Mouse (Mus musculus) telencephalon, adult 2 months (tissue): ENCODE measurements around the gene Gm5965.
"Not testable (repeated sequence)": the region's sequence is repeated elsewhere in the genome, so short reads cannot be mapped to it uniquely, and the experiment has no call there.

Experiments used
- DNase-seq: peaks from one replicate; pipeline ENCODE4 v3.0.0-alpha.2; 2011; ENCODE audit warnings: low read depth, low spot score

The Gm5965 gene

GRCm38 (mm10) chr16:88777596-88777995 is at the start of gene Gm5965:
Gm5965 (plus strand) TSS chr16:88777896.
- DNase-seq = no peak

- DNase-seq = no peak
Measured at GRCm38 (mm10) chr16:88728812-88729275, 48.9 kb upstream of the Gm5965 start, which contains the start of gene Krtap13-1. Krtap13-1 (plus strand) TSS chr16:88728862.

- no peak for DNase-seq
Measured at GRCm38 (mm10) chr16:88735391-88735790, 42.3 kb upstream of the Gm5965 start.

- no peak for DNase-seq
Measured at GRCm38 (mm10) chr16:88744750-88745340, 32.9 kb upstream of the Gm5965 start.

- no peak for DNase-seq
Measured at GRCm38 (mm10) chr16:88747943-88748342, 29.8 kb upstream of the Gm5965 start.

GRCm38 (mm10) chr16:88751535-88751934 is 26.2 kb upstream of the Gm5965 start, which contains the start of gene Krtap13:
Krtap13 (minus strand) TSS chr16:88751635.
- not testable (repeated sequence) for DNase-seq

- not testable (repeated sequence) for DNase-seq
Measured at GRCm38 (mm10) chr16:88758547-88758946, 19.1 kb upstream of the Gm5965 start, which contains the start of gene 2310034C09Rik. 2310034C09Rik (plus strand) TSS chr16:88758847.

GRCm38 (mm10) chr16:88774106-88774505 is 3.6 kb upstream of the Gm5965 start, which contains the start of gene 2310057N15Rik:
2310057N15Rik (minus strand) TSS chr16:88774206.
- no peak for DNase-seq

GRCm38 (mm10) chr16:88786786-88787185 is 9.1 kb downstream of the Gm5965 start:
- DNase-seq = no peak

- no peak for DNase-seq
Measured at GRCm38 (mm10) chr16:88811827-88812226, 34.1 kb downstream of the Gm5965 start, which contains the start of gene Gm20741. Gm20741 (minus strand) TSS chr16:88812220.

- DNase-seq = no peak
Measured at GRCm38 (mm10) chr16:88820066-88820465, 42.4 kb downstream of the Gm5965 start, which contains the start of gene Krtap15. Krtap15 (plus strand) TSS chr16:88820215.

GRCm38 (mm10) chr16:88823736-88824135 is 46.0 kb downstream of the Gm5965 start:
- DNase-seq = no peak

- DNase-seq = no peak
Measured at GRCm38 (mm10) chr16:88826095-88826652, 48.5 kb downstream of the Gm5965 start, which contains the start of gene Krtap14. Krtap14 (minus strand) TSS chr16:88826145.

- no peak for DNase-seq
Measured at GRCm38 (mm10) chr16:88826978-88827377, 49.3 kb downstream of the Gm5965 start.
